Mouse (Mus musculus) limb, embryonic 10.5 days (tissue): ENCODE results near the gene C77080. TPM values are rescaled to one million over a fixed set of nuclear protein-coding genes. Genes with fewer than 3 reads are reported as not detected.

Experiments used
- DNase-seq: peaks from one replicate; pipeline ENCODE4 v3.0.0-alpha.2; 2017; ENCODE audit warnings: low spot score
- H3K27ac ChIP-seq: fragments of 300-500 bp; sonication (generic); 2 replicates; pipeline ENCODE4 v1.5.1; 2016; ENCODE audit warnings: mild to moderate bottlenecking
- H3K27me3 ChIP-seq: fragments of 300-500 bp; sonication (generic); 2 replicates; pipeline ENCODE4 v1.6.1; 2016; ENCODE audit warnings: low read depth, mild to moderate bottlenecking; ENCODE audit not compliant: poor library complexity, severe bottlenecking
- H3K36me3 ChIP-seq: fragments of 300-500 bp; sonication (generic); 2 replicates; pipeline ENCODE4 v1.6.1; 2016; ENCODE audit warnings: mild to moderate bottlenecking, moderate library complexity
- H3K4me1 ChIP-seq: fragments of 300-500 bp; sonication (generic); 2 replicates; pipeline ENCODE4 v1.6.1; 2016
- H3K4me3 ChIP-seq: fragments of 300-500 bp; sonication (generic); 2 replicates; pipeline ENCODE4 v1.5.1; 2016; ENCODE audit warnings: mild to moderate bottlenecking, moderate library complexity
- H3K9me3 ChIP-seq: fragments of 300-500 bp; sonication (generic); replicated peaks from 2 replicates; pipeline ENCODE4 v1.6.1; 2016; ENCODE audit warnings: mild to moderate bottlenecking
- WGBS: fragments of 180-500 bp; shearing (Covaris S2); methylation state at CpG from one replicate; pipeline ENCODE4 v1.1.7; 2016; 5-methylcytosine and 5-hydroxymethylcytosine counted together
- polyA plus RNA-seq: library from polyadenylated mRNA; unstranded; fragments of >200 nt; fragmentation: Nextera tagmentation; extraction: Ambion mirVana; gene quantifications from 2 replicates; pipeline ENCODE4 v1.2.1, GENCODE M21; 2016

Gene C77080
- polyA plus RNA-seq, 1 experiment from 2014 or later = 4.1 TPM

- 32% methylated on average over 19 of the region's 19 CpGs for WGBS
- peak; percentile 68 for DNase-seq
These were observed 2.2 kb upstream of the C77080 start for GRCm38 (mm10) chr4:129263225-129264021.

GRCm38 (mm10) chr4:129260678-129261077 is 526 bp downstream of the C77080 start:
- no peaks in the 10 kb centered on the region for H3K36me3 ChIP-seq
- no peaks in the 10 kb centered on the region for H3K9me3 ChIP-seq
- DNase-seq = no peak
- WGBS = 26% methylated on average over 6 of the region's 6 CpGs
- peaks cover 33% of the 10 kb centered on the region for H3K4me1 ChIP-seq
- H3K27me3 ChIP-seq = peaks cover 7% of the 10 kb centered on the region; the same call in 1 of the 2 replicates
- peak overlapping the region; percentile 30; the same call in 1 of the 2 replicates for H3K27ac ChIP-seq
- H3K4me3 ChIP-seq = no peak overlapping the region

More at GRCm38 (mm10) chr4:129263225-129264021, 2.2 kb upstream of the C77080 start:
- H3K4me3 ChIP-seq = peak overlapping the region; percentile 16; the same call in 1 of the 2 replicates
- H3K4me1 ChIP-seq = peaks cover 30% of the 10 kb centered on the region
- H3K27me3 ChIP-seq = peaks cover 7% of the 10 kb centered on the region; the same call in 1 of the 2 replicates
- no peaks in the 10 kb centered on the region for H3K9me3 ChIP-seq
- H3K36me3 ChIP-seq = no peaks in the 10 kb centered on the region
- peak overlapping the region; percentile 58 for H3K27ac ChIP-seq

- 82% methylated on average over 4 of the region's 4 CpGs for WGBS
- peaks cover 7% of the 10 kb centered on the region; the same call in 1 of the 2 replicates for H3K27me3 ChIP-seq
- no peaks in the 10 kb centered on the region for H3K36me3 ChIP-seq
- peaks cover 31% of the 10 kb centered on the region for H3K4me1 ChIP-seq
- H3K9me3 ChIP-seq = no peaks in the 10 kb centered on the region
- no peak for DNase-seq
- no peak overlapping the region for H3K27ac ChIP-seq
- H3K4me3 ChIP-seq = no peak overlapping the region
These were observed 2.1 kb downstream of the C77080 start for GRCm38 (mm10) chr4:129259101-129259500.

- 30% methylated on average over 8 of the region's 8 CpGs for WGBS
- DNase-seq = no peak
These were observed 4.5 kb downstream of the C77080 start for GRCm38 (mm10) chr4:129256450-129257380.

GRCm38 (mm10) chr4:129254571-129254970 is 6.6 kb downstream of the C77080 start:
- peaks cover 28% of the 10 kb centered on the region for H3K27me3 ChIP-seq
- H3K9me3 ChIP-seq = no peaks in the 10 kb centered on the region
- 93% methylated on average over 3 of the region's 3 CpGs for WGBS
- no peak overlapping the region for H3K27ac ChIP-seq
- peaks cover 23% of the 10 kb centered on the region for H3K4me1 ChIP-seq
- no peak for DNase-seq
- no peak overlapping the region for H3K4me3 ChIP-seq
- no peaks in the 10 kb centered on the region for H3K36me3 ChIP-seq

More at GRCm38 (mm10) chr4:129256450-129257380, 4.5 kb downstream of the C77080 start:
- H3K4me1 ChIP-seq = peaks cover 20% of the 10 kb centered on the region
- no peaks in the 10 kb centered on the region for H3K36me3 ChIP-seq
- H3K27ac ChIP-seq = 0 out of 2 replicates have a peak overlapping the region, but pooled peaks have one; percentile 9
- no peak overlapping the region for H3K4me3 ChIP-seq
- H3K27me3 ChIP-seq = peaks cover 13% of the 10 kb centered on the region
- H3K9me3 ChIP-seq = no peaks in the 10 kb centered on the region

- H3K27me3 ChIP-seq = peaks cover 48% of the 10 kb centered on the region
- no peak overlapping the region for H3K27ac ChIP-seq
- DNase-seq = no peak
- H3K9me3 ChIP-seq = no peaks in the 10 kb centered on the region
- WGBS = 90% methylated on average over 2 of the region's 2 CpGs
- H3K4me3 ChIP-seq = no peak overlapping the region
- H3K4me1 ChIP-seq = peaks cover 36% of the 10 kb centered on the region
- H3K36me3 ChIP-seq = no peaks in the 10 kb centered on the region
These were observed 8.7 kb downstream of the C77080 start for GRCm38 (mm10) chr4:129252492-129252891.

GRCm38 (mm10) chr4:129251482-129252125 is 9.6 kb downstream of the C77080 start:
- Histone ChIP-seq H3K27ac (peak overlapping the region; percentile 73), H3K9me3 (no peaks in the 10 kb centered on the region), H3K4me3 (peak overlapping the region; percentile 42), H3K36me3 (no peaks in the 10 kb centered on the region), H3K27me3 (peaks cover 57% of the 10 kb centered on the region), H3K4me1 (peaks cover 35% of the 10 kb centered on the region)
- WGBS = under 1% methylated on average over 15 of the region's 15 CpGs
- peak; percentile 69 for DNase-seq

GRCm38 (mm10) chr4:129250759-129251481 is 10.3 kb downstream of the C77080 start:
- Histone ChIP-seq H3K27me3 (peaks cover 64% of the 10 kb centered on the region), H3K9me3 (no peaks in the 10 kb centered on the region), H3K27ac (peak overlapping the region; percentile 73), H3K4me1 (peaks cover 30% of the 10 kb centered on the region), H3K36me3 (no peaks in the 10 kb centered on the region), H3K4me3 (peak overlapping the region; percentile 42)
- WGBS = 14% methylated on average over 15 of the region's 15 CpGs
- DNase-seq = peak; percentile 69

- no peak for DNase-seq
- H3K36me3 ChIP-seq = no peaks in the 10 kb centered on the region
- no peaks in the 10 kb centered on the region for H3K9me3 ChIP-seq
- H3K27me3 ChIP-seq = peaks cover 80% of the 10 kb centered on the region
- WGBS = 24% methylated on average over 7 of the region's 7 CpGs
- no peak overlapping the region for H3K27ac ChIP-seq
- no peak overlapping the region for H3K4me3 ChIP-seq
- peaks cover 30% of the 10 kb centered on the region for H3K4me1 ChIP-seq
These were observed 11.9 kb downstream of the C77080 start for GRCm38 (mm10) chr4:129249288-129249687.

GRCm38 (mm10) chr4:129248243-129248767 is 12.9 kb downstream of the C77080 start:
- Histone ChIP-seq H3K27me3 (peaks cover 82% of the 10 kb centered on the region), H3K4me1 (peaks cover 30% of the 10 kb centered on the region), H3K36me3 (no peaks in the 10 kb centered on the region), H3K9me3 (no peaks in the 10 kb centered on the region), H3K4me3 (peak overlapping the region; percentile 62), H3K27ac (peak overlapping the region; percentile 74)
- peak; percentile 54 for DNase-seq
- WGBS = 3% methylated on average over 62 of the region's 74 CpGs

- H3K9me3 ChIP-seq = no peaks in the 10 kb centered on the region
- H3K4me1 ChIP-seq = peaks cover 37% of the 10 kb centered on the region
- no peaks in the 10 kb centered on the region for H3K36me3 ChIP-seq
- 10% methylated on average over 24 of the region's 24 CpGs for WGBS
- peak; percentile 52 for DNase-seq
- H3K27me3 ChIP-seq = peaks cover 82% of the 10 kb centered on the region
- peak overlapping the region; percentile 62 for H3K4me3 ChIP-seq
- H3K27ac ChIP-seq = peak overlapping the region; percentile 74
These were observed 13.6 kb downstream of the C77080 start for GRCm38 (mm10) chr4:129247381-129248242.
